Mouse (Mus musculus): Measurements from ENCODE around the gene Ydjc.

- no peak for TF ChIP-seq CTCF (IDR thresholded peaks at IDR 0.05; ENCODE audit: borderline replicate concordance, extremely low read depth, insufficient read depth, insufficient read length)
- TF ChIP-seq POLR2A (IDR thresholded peaks at IDR 0.05; ENCODE audit: borderline replicate concordance, extremely low read depth, insufficient read depth, insufficient read length, poor library complexity, severe bottlenecking), result no peak
Observed at GRCm38 (mm10) chr16:17168049-17168448, 23.6 kb downstream of the Ydjc start.
